Mouse (Mus musculus) C2C12 (cell line): ENCODE measurements at regions not wholly inside any gene's neighbourhood (a gene's known extent, or its start where the extent isn't known, plus 50 kb on each side); places are given as distances from the start of the nearest gene placed in this dataset.

Source experiments
- H3K27me3 ChIP-seq: one replicate; pipeline ENCODE4 v1.6.1; 2011; ENCODE audit not compliant: control insufficient read depth, insufficient read depth, insufficient read length
- H3K36me3 ChIP-seq: one replicate; pipeline ENCODE4 v1.6.1; 2011; ENCODE audit not compliant: control insufficient read depth, insufficient read depth
- H3K4me3 ChIP-seq: one replicate; pipeline ENCODE4 v1.5.1; 2011; ENCODE audit warnings: mild to moderate bottlenecking, control low read depth; ENCODE audit not compliant: poor library complexity, insufficient read depth, severe bottlenecking
- H3K79me2 ChIP-seq: one replicate; pipeline ENCODE4 v1.6.1; 2011; ENCODE audit not compliant: control insufficient read depth, insufficient read depth
- H3K79me3 ChIP-seq: one replicate; pipeline ENCODE4 v1.6.1; 2011; ENCODE audit warnings: low read depth, control low read depth
- H3ac ChIP-seq: one replicate; pipeline ENCODE3; 2011; ENCODE audit warnings: low read depth; ENCODE audit not compliant: control insufficient read depth, insufficient read length
- CEBPB ChIP-seq: IDR thresholded peaks from one replicate; pipeline ENCODE4 v1.6.1; 2011; ENCODE audit warnings: low read depth, mild to moderate bottlenecking, control low read depth, moderate library complexity
- CTCF ChIP-seq: IDR thresholded peaks from one replicate; pipeline ENCODE4 v1.5.1; 2011; ENCODE audit not compliant: control insufficient read depth, insufficient read depth, insufficient read length
- FOSL1 ChIP-seq: IDR thresholded peaks from one replicate; pipeline ENCODE4 v1.8.0; 2011; ENCODE audit warnings: mild to moderate bottlenecking, low read length; ENCODE audit not compliant: poor library complexity, insufficient read depth, severe bottlenecking
- MAX ChIP-seq: IDR thresholded peaks from one replicate; pipeline ENCODE4 v1.6.1; 2011; ENCODE audit warnings: mild to moderate bottlenecking, control low read depth
- MYOD1 ChIP-seq: IDR thresholded peaks from one replicate; pipeline ENCODE4 v1.6.1; 2011; ENCODE audit warnings: low read depth; ENCODE audit not compliant: control insufficient read depth, insufficient read length
- MYOG ChIP-seq: IDR thresholded peaks from one replicate; pipeline ENCODE4 v1.6.1; 2011; ENCODE audit not compliant: control insufficient read depth, insufficient read length; ENCODE audit errors: extremely low read depth
- USF1 ChIP-seq: IDR thresholded peaks from one replicate; pipeline ENCODE4 v1.6.1; 2011; ENCODE audit warnings: low read depth, mild to moderate bottlenecking, control low read depth, moderate library complexity

DNA sequence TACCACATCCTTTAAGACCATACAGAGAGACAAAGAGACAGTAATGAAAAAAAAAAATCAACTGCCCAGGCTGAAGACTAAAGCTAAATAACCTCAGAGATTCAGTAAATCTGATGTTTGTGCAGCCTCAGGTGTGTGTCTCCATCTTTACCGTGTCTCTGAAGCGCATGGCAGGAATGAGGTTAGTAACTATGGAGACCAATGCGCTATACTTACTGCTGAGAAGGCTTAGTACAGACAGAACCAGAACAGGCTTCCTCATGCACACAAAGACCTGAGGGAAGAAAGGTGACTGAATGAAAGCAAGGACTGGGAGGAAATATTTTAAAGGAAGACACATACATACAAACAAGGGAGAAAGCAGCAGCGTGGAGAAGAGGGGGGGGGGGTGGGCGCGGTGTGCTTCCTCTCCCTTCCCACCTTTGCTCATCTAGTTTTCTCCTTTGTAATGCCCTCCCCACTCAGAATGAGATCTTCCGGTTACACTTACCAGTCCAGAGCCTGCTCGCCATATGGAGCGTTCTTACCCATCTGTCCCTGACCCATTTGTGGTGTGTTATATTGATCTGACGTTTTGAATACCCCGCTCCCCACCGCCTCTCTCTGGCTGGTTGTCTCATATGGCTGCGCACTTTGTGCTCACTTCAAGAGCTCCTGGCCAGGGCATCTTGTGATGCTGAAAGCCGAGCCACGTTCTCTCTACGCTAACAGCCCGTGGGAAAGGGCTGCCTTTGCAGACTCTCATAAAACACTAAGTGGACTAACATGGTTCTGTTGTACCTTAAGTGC is 59.0 kb upstream of the Raph1 start:
- no peaks in the 10 kb centered on the region for H3K79me2 ChIP-seq
- H3ac ChIP-seq = no peak overlapping the region
- no peaks in the 10 kb centered on the region for H3K36me3 ChIP-seq
- no peaks in the 10 kb centered on the region for H3K79me3 ChIP-seq
- H3K4me3 ChIP-seq = no peak overlapping the region
- no peaks in the 10 kb centered on the region for H3K27me3 ChIP-seq
- no peak for TF ChIP-seq MAX
- TF ChIP-seq FOSL1 = no peak
- TF ChIP-seq MYOG = no peak
- TF ChIP-seq CTCF = no peak
- no peak for TF ChIP-seq MYOD1
- no peak for TF ChIP-seq CEBPB
- TF ChIP-seq USF1 = no peak

DNA sequence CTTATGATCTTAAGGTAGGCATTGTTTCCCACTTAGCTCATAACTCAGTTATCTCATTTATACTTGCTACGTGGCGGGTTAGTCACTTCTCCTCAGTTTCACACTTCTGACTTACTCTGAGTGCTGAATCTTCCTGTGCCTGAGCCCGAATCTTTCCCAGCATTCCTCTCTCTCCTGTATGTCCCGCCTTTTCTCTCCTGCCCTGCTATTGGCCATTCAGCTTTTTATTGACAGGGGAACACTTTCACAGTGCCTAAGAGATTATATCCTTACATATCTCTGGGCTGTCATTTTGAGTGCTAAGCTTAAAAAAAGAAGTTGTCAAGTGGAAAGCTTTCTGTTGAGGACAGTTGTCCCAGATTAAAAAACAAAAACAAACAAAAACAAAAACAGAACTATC is 57.3 kb upstream of the Raph1 start:
- Histone ChIP-seq H3K36me3 (no peaks in the 10 kb centered on the region), H3K4me3 (no peak overlapping the region), H3K79me2 (no peaks in the 10 kb centered on the region), H3K79me3 (no peaks in the 10 kb centered on the region), H3ac (no peak overlapping the region), H3K27me3 (no peaks in the 10 kb centered on the region)
- TF ChIP-seq FOSL1 (no peak), USF1 (no peak), MYOG (no peak), MAX (no peak), MYOD1 (no peak), CTCF (no peak), CEBPB (no peak)

DNA sequence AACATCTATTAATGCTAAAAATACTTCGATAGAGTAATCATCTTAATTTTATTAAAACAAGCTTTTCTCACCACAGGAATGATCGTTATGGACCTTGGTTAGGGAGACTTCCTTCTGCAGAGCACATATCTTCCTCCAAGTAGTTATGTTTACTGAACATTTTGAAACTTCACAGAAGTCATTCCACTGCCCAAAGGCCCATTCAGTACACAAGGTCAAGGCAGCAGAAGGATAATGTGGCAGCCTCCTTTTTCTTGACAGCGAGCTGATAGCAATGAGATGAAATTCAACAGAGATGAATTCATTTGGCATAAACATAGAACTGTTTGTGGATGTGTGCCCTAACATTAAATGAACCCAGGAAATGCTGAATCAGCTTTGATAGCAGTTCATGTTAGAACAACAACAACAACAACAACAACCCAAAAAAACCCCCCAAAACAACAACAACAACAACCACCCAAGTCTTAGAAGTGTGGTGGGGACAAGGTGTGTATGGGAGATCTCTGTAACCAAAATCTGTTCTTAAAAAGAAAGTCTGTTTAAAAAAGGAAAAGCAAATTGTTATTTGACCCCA is 56.6 kb upstream of the Raph1 start:
- H3K36me3 ChIP-seq = no peaks in the 10 kb centered on the region
- no peaks in the 10 kb centered on the region for H3K79me3 ChIP-seq
- H3K79me2 ChIP-seq = no peaks in the 10 kb centered on the region
- no peaks in the 10 kb centered on the region for H3K27me3 ChIP-seq
- TF ChIP-seq MAX (no peak), USF1 (no peak), MYOG (no peak), FOSL1 (no peak), CTCF (no peak), CEBPB (no peak), MYOD1 (no peak)
- no peak overlapping the region for H3K4me3 ChIP-seq
- no peak overlapping the region for H3ac ChIP-seq

DNA sequence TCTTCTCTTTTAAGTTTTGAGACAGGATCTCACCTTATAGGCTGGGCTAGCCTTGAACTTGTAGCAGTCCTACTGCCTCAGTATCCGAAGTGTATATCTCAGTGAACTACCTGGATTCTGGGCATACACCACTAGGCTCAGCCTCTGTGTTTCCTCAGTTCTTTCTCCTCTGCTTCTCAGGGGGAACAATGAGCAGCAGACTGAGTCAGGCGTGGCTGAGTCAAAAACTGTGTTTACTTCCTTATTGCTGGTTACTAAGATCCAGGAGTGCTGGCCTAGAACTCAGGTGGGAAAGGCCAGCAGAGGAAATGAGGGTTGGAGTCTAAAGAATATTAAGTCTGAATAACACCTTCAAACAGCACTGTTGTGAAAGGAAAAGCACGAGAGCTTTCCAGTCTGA is 54.9 kb upstream of the Raph1 start:
- Histone ChIP-seq H3K79me3 (no peaks in the 10 kb centered on the region), H3K36me3 (no peaks in the 10 kb centered on the region), H3K79me2 (no peaks in the 10 kb centered on the region), H3ac (no peak overlapping the region), H3K4me3 (no peak overlapping the region), H3K27me3 (no peaks in the 10 kb centered on the region)
- TF ChIP-seq FOSL1 (no peak), MYOG (no peak)

DNA sequence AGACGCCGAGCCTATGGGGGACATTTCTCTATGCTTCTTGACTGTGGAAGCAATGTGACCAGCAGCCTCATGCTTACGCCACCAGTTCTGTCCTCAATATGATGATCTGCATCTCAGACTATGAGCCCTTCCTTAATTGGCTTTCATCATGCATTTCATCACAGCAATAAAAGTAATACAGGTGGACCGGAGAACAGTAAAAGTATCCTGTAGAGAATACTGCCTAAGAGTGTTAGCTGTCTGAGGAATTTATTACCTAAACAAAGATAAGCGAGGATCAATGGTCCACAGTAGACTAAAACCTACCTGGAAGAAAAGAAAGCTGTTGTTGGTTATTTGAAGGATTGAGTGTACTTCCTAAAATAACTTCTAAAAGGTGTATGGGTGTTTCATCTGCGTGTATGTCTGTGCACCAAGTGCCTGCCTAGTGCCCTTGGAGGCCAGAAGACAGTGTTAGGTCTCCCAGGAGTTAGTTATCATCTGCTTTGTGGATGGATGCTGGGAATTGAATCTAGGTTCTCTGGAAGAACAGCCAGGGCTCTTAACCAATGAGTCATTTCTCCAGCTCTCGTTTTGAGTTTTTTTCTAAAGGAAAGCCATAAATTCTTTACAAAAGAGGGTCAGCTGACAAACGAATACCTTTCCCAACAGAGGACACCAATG is 54.3 kb upstream of the Raph1 start:
- no peak overlapping the region for H3K4me3 ChIP-seq
- H3K36me3 ChIP-seq = no peaks in the 10 kb centered on the region
- no peaks in the 10 kb centered on the region for H3K79me3 ChIP-seq
- H3K79me2 ChIP-seq = no peaks in the 10 kb centered on the region
- H3K27me3 ChIP-seq = no peaks in the 10 kb centered on the region
- no peak overlapping the region for H3ac ChIP-seq
- TF ChIP-seq MYOG (no peak), MYOD1 (no peak), CTCF (no peak), USF1 (no peak), FOSL1 (no peak), MAX (no peak), CEBPB (no peak)
